Mouse (Mus musculus): ENCODE data around the gene Vmn2r51. TPM values are rescaled to one million over a fixed set of nuclear protein-coding genes. Genes with fewer than 3 reads are reported as not detected.
"Not testable (repeated sequence)": the region's sequence is repeated elsewhere in the genome, so short reads cannot be mapped to it uniquely, and the experiment has no call there.

The Vmn2r51 gene
- polyA plus RNA-seq (2012; rRNA removed) (not detected in 2 replicates), polyA plus RNA-seq (2014; fragmentation: Nextera tagmentation; extraction: Ambion mirVana) (not detected in 2 replicates)

DNA sequence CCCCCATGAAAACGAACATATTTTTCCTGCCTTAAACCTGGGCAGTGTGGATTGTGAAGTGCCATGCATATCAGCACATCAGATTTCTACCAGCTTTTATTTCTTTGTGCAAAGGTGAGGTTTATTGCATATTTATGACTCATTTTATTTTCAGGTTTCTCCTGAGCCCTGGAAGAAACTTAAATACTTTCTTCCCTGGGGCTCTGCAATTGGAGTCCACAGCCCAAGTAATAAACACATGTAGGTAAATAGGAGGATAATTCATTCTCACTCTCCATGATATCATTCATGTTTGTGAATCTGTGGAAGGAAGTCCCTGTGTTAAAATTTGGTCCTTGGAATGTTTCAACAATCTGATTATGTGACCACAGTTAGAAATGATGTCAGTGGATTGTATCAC is at the start of gene Vmn2r51:
Gene Vmn2r51 (minus strand): TSS at position 101 of the 400 bp plus-strand sequence.
- not testable (repeated sequence) for DNase-seq (ENCODE audit: low spot score); H3K4me3 ChIP-seq (replicated peaks; ENCODE audit: low read length); H3K9ac ChIP-seq (ENCODE audit: low read depth, low read length, severe bottlenecking); H3K27ac ChIP-seq (replicated peaks; ENCODE audit: low read depth, low read length); H3K36me3 ChIP-seq (ENCODE audit: control insufficient read depth, insufficient read depth, low read length); H3K27me3 ChIP-seq (ENCODE audit: control insufficient read depth, insufficient read depth, low read length); H3K9me3 ChIP-seq (ENCODE audit: control insufficient read depth, low read length); H3K4me2 ChIP-seq (replicated peaks; ENCODE audit: low read depth, low read length, severe bottlenecking); H3K4me1 ChIP-seq (ENCODE audit: control insufficient read depth, insufficient read depth, low read length); ATAC-seq (ENCODE audit: low FRiP score, low read depth)
- 68% methylated on average over 1 of the region's 1 CpGs for WGBS

DNA sequence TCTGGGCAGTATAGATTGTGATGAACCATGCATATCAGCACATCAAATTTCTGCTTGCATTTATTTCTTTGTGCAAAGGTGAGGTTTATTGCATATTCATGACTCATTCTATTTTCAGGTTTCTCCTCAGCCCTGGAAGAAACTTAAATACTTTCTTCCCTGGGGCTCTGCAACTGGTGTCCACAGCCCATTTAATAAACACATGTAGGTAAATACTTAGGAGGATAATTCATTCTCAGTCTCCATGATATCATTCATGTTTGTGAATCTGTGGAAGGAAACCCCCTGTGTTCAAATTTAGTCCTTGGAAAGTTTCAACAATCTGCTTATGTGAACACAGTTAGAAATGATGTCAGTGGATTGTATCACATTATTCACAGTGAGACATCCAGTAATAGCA is 52.3 kb downstream of the Vmn2r51 start, which contains the start of gene Vmn2r50:
Gene Vmn2r50 (minus strand): TSS at position 101 of the 400 bp plus-strand sequence.
- H3K9me3 ChIP-seq (ENCODE audit: control insufficient read depth, low read length); DNase-seq (ENCODE audit: low spot score); H3K4me1 ChIP-seq (ENCODE audit: control insufficient read depth, insufficient read depth, low read length); H3K27ac ChIP-seq (replicated peaks; ENCODE audit: low read depth, low read length); H3K27me3 ChIP-seq (ENCODE audit: control insufficient read depth, insufficient read depth, low read length); H3K4me2 ChIP-seq (replicated peaks; ENCODE audit: low read depth, low read length, severe bottlenecking); H3K36me3 ChIP-seq (ENCODE audit: control insufficient read depth, insufficient read depth, low read length); ATAC-seq (ENCODE audit: low FRiP score, low read depth); H3K4me3 ChIP-seq (replicated peaks; ENCODE audit: low read length); H3K9ac ChIP-seq (ENCODE audit: low read depth, low read length, severe bottlenecking): not testable (repeated sequence)

Other genes with a start within 250 kb of the Vmn2r51 start
- gene Vmn2r48, start 152.2 kb downstream of the Vmn2r51 start, polyA plus RNA-seq (2012; rRNA removed) = not detected in 2 replicates
- gene Vmn2r48, start 152.2 kb downstream of the Vmn2r51 start, polyA plus RNA-seq (2014; fragmentation: Nextera tagmentation; extraction: Ambion mirVana) = not detected in 2 replicates
- gene Vmn2r49, start 113.5 kb downstream of the Vmn2r51 start, polyA plus RNA-seq (2012; rRNA removed) = not detected in 2 replicates
- gene Vmn2r49, start 113.5 kb downstream of the Vmn2r51 start, polyA plus RNA-seq (2014; fragmentation: Nextera tagmentation; extraction: Ambion mirVana) = not detected in 2 replicates
- not detected in 2 replicates for gene Vmn2r50, start 52.4 kb downstream of the Vmn2r51 start, polyA plus RNA-seq (2012; rRNA removed)
- not detected in 2 replicates for gene Vmn2r50, start 52.4 kb downstream of the Vmn2r51 start, polyA plus RNA-seq (2014; fragmentation: Nextera tagmentation; extraction: Ambion mirVana)
- gene Vmn2r52, start 70.8 kb upstream of the Vmn2r51 start, polyA plus RNA-seq (2012; rRNA removed) = not detected in 2 replicates
- not detected in 2 replicates for gene Vmn2r52, start 70.8 kb upstream of the Vmn2r51 start, polyA plus RNA-seq (2014; fragmentation: Nextera tagmentation; extraction: Ambion mirVana)
- gene Vmn1r66, start 172.3 kb upstream of the Vmn2r51 start, polyA plus RNA-seq (2012; rRNA removed) = not detected in 2 replicates
- gene Vmn1r66, start 172.3 kb upstream of the Vmn2r51 start, polyA plus RNA-seq (2014; fragmentation: Nextera tagmentation; extraction: Ambion mirVana) = not detected in 2 replicates

Measured in limb, embryonic 14.5 days (tissue).